Mouse (Mus musculus) small intestine, adult 2 months (tissue): ENCODE data around the gene Btk. TPM values are rescaled to one million over a fixed set of nuclear protein-coding genes. Genes with fewer than 3 reads are reported as not detected.

Experiments used
- H3K27ac ChIP-seq: fragments of 200-500 bp; 2 replicates; pipeline ENCODE4 v1.5.1; 2012; ENCODE audit warnings: low read depth, low read length, control low read depth, inconsistent platforms; ENCODE audit not compliant: insufficient read depth
- H3K27me3 ChIP-seq: fragments of 200-500 bp; 2 replicates; pipeline ENCODE4 v1.6.1; 2012; ENCODE audit warnings: mild to moderate bottlenecking, moderate library complexity, low read length, inconsistent platforms; ENCODE audit not compliant: control insufficient read depth, insufficient read depth
- H3K36me3 ChIP-seq: fragments of 200-500 bp; 2 replicates; pipeline ENCODE4 v1.6.1; 2012; ENCODE audit warnings: mild to moderate bottlenecking, low read length, control low read depth, inconsistent platforms; ENCODE audit not compliant: control insufficient read depth, insufficient read depth
- H3K4me1 ChIP-seq: fragments of 200-500 bp; 2 replicates; pipeline ENCODE4 v1.6.1; 2012; ENCODE audit warnings: low read length, inconsistent platforms, mixed read lengths; ENCODE audit not compliant: control insufficient read depth, insufficient read depth, insufficient read length
- H3K4me3 ChIP-seq: fragments of 200-500 bp; 2 replicates; pipeline ENCODE4 v1.5.1; 2012; ENCODE audit warnings: low read depth, mild to moderate bottlenecking, control low read depth, inconsistent platforms, low read length, moderate library complexity
- CTCF ChIP-seq: fragments of 200-500 bp; IDR thresholded peaks from 2 replicates; pipeline ENCODE4 v1.5.1; 2012; ENCODE audit warnings: low read depth, mild to moderate bottlenecking, control low read depth, inconsistent platforms, low read length, moderate library complexity, mixed read lengths; ENCODE audit not compliant: insufficient replicate concordance, insufficient read length; ENCODE audit errors: extremely low read depth
- POLR2A ChIP-seq: fragments of 200-500 bp; IDR thresholded peaks from 2 replicates; pipeline ENCODE4 v1.6.1; 2012; ENCODE audit warnings: low read depth, mild to moderate bottlenecking, control low read depth, inconsistent platforms, low read length, moderate library complexity
- WGBS: fragments of 180-500 bp; shearing (Covaris S2); methylation state at CpG from one replicate; pipeline ENCODE4 v1.1.7; 2018; 5-methylcytosine and 5-hydroxymethylcytosine counted together
- polyA plus RNA-seq: library from polyadenylated mRNA; depleted of rRNA; stranded (reverse); fragments of >200 nt; gene quantifications from 2 replicates; pipeline ENCODE4 v1.2.3, GENCODE M21; 2012

Btk gene
- polyA plus RNA-seq, 1 experiment, result 0.48 TPM

- WGBS, result 19% methylated on average over 5 of the region's 5 CpGs
- Histone ChIP-seq H3K27me3 (no peaks in the 10 kb centered on the region), H3K27ac (no peak overlapping the region), H3K4me1 (no peaks in the 10 kb centered on the region), H3K4me3 (no peak overlapping the region), H3K36me3 (no peaks in the 10 kb centered on the region)
- no peak for TF ChIP-seq CTCF
- no peak for TF ChIP-seq POLR2A
Observed at GRCm38 (mm10) chrX:134589836-134590235, 6.5 kb upstream of the Btk start.

- TF ChIP-seq POLR2A (no peak), CTCF (no peak)
- Histone ChIP-seq H3K27me3 (no peaks in the 10 kb centered on the region), H3K4me1 (no peaks in the 10 kb centered on the region), H3K27ac (no peak overlapping the region), H3K36me3 (no peaks in the 10 kb centered on the region), H3K4me3 (no peak overlapping the region)
- WGBS, result 84% methylated on average over 3 of the region's 3 CpGs
Observed at GRCm38 (mm10) chrX:134588997-134589396, 5.6 kb upstream of the Btk start.

- Histone ChIP-seq H3K4me1 (no peaks in the 10 kb centered on the region), H3K4me3 (no peak overlapping the region), H3K27me3 (no peaks in the 10 kb centered on the region), H3K27ac (no peak overlapping the region), H3K36me3 (no peaks in the 10 kb centered on the region)
- WGBS, result 75% methylated on average over 4 of the region's 4 CpGs
- TF ChIP-seq CTCF, result no peak
- TF ChIP-seq POLR2A, result no peak
Observed at GRCm38 (mm10) chrX:134588261-134588660, 4.9 kb upstream of the Btk start.

- Histone ChIP-seq H3K27ac (no peak overlapping the region), H3K36me3 (no peaks in the 10 kb centered on the region)
- no peak for TF ChIP-seq CTCF
- no peak for TF ChIP-seq POLR2A
Observed at GRCm38 (mm10) chrX:134586447-134586846, 3.1 kb upstream of the Btk start.

GRCm38 (mm10) chrX:134585103-134586002 is 2.0 kb upstream of the Btk start, which contains the start of gene Rpl36a:
Rpl36a (plus strand) TSS chrX:134585654.
- no peaks in the 10 kb centered on the region for H3K4me1 ChIP-seq
- H3K27ac ChIP-seq, result peak within 1 kb of the TSS; percentile 78
- WGBS, result 16% methylated on average over 45 of the region's 45 CpGs
- no peaks in the 10 kb centered on the region for H3K27me3 ChIP-seq
- no peaks in the 10 kb centered on the region for H3K36me3 ChIP-seq
- H3K4me3 ChIP-seq, result peak within 1 kb of the TSS; percentile 76
- TF ChIP-seq POLR2A (peak; percentile 76; the same call in 1 of the 2 replicates), CTCF (peak; percentile 62)

More at GRCm38 (mm10) chrX:134586447-134586846, 3.1 kb upstream of the Btk start:
- Histone ChIP-seq H3K4me3 (peak overlapping the region; percentile 31; the same call in 1 of the 2 replicates), H3K4me1 (no peaks in the 10 kb centered on the region), H3K27me3 (no peaks in the 10 kb centered on the region)
- 25% methylated on average over 8 of the region's 8 CpGs for WGBS

GRCm38 (mm10) chrX:134582270-134582669 is 1.1 kb downstream of the Btk start:
- TF ChIP-seq POLR2A (no peak), CTCF (no peak)
- WGBS, result 76% methylated on average over 10 of the region's 11 CpGs
- H3K36me3 ChIP-seq, result no peaks in the 10 kb centered on the region
- H3K4me3 ChIP-seq, result peak overlapping the region; percentile 57
- H3K27me3 ChIP-seq, result no peaks in the 10 kb centered on the region
- H3K4me1 ChIP-seq, result no peaks in the 10 kb centered on the region
- H3K27ac ChIP-seq, result peak overlapping the region; percentile 65; the same call in 1 of the 2 replicates

- no peak overlapping the region for H3K4me3 ChIP-seq
- H3K27me3 ChIP-seq, result no peaks in the 10 kb centered on the region
- H3K27ac ChIP-seq, result peak overlapping the region; percentile 22; the same call in 1 of the 2 replicates
- no peaks in the 10 kb centered on the region for H3K4me1 ChIP-seq
- TF ChIP-seq CTCF (no peak), POLR2A (no peak)
- no peaks in the 10 kb centered on the region for H3K36me3 ChIP-seq
- 75% methylated on average over 14 of the region's 14 CpGs for WGBS
Observed at GRCm38 (mm10) chrX:134580528-134581305, 2.7 kb downstream of the Btk start.
